Mouse (Mus musculus) retina, adult 2 months (tissue): ENCODE results near the gene Sept12.

ENCODE experiments used
- DNase-seq: peaks from one replicate; pipeline ENCODE4 v3.0.0-alpha.2; 2012; ENCODE audit warnings: low read depth, low spot score

The Sept12 gene

DNA sequence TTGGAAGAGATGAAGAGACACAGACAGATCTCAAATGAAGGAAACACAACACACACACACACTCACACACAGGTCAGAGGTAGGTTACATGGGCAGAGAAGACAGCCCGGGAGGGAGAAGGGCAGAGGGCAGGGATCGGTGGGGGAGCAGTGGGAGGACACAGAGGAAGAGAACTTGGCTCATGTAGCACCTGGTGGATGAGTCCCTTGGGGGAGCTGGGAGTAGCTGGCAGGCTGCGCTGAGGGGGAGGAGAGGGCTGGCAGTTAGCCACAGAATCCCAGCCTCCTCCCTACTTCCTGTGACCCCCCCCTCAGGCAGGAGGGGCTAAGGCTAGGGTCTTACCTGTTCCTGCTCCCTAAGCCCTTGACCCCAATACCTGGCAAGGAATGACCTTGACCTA lies at the start of gene Sept12:
Gene Sept12, minus strand, starts transcription at position 300 of the 400 bp plus-strand sequence.
- DNase-seq: no peak

GRCm38 (mm10) chr16:5045322-5045721 lies 47.7 kb upstream of the Sept12 start:
- no peak for DNase-seq

- DNase-seq: no peak
Observed at GRCm38 (mm10) chr16:5036649-5037234, 39.1 kb upstream of the Sept12 start.

DNA sequence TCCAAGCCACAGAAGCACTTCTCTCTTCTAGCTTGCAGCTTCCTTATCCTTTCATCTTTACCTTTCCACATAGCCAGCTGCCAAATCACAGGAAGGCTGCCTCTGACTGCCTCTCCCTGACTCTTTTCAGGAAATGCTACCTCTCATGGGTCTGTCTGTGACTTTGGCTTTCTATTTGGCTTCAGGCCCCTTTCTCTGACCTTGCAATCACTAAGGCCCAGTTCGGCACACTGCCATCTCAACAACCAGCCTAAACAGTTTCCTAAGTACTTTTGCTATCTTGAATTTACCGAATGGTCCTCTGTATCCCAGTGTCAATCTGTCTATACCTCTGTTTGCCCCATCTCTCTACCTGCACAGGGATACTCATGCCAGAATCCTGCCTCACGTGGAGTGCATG lies 37.9 kb upstream of the Sept12 start:
- DNase-seq: no peak

- no peak for DNase-seq
Observed at GRCm38 (mm10) chr16:5029847-5030246, 32.2 kb upstream of the Sept12 start.

DNA sequence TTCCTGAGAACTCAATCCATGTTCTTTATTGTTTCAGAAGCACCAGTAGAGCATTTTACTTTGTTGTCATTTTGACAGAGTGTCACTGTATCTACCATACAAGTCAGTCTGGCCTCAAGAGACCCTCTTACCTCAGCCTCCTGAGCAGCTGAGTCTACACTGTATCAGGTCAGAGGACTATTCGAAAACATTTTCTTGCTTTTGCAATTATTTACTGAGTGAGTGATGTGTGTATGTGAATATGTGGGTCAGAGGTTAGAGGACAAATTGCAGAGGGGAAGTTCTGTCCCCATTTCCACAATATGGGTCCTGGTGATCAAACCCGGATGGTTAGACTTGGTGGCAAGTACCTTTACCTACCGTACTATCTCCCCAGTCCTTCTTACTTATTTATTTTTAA lies 26.4 kb upstream of the Sept12 start:
- no peak for DNase-seq

GRCm38 (mm10) chr16:5014578-5014977 lies 16.9 kb upstream of the Sept12 start:
- DNase-seq: no peak

GRCm38 (mm10) chr16:5013054-5013838 lies 15.6 kb upstream of the Sept12 start, which contains the start of gene Rogdi:
Gene Rogdi, minus strand, starts transcription at chr16:5013553.
- DNase-seq: peak; percentile 99

DNA sequence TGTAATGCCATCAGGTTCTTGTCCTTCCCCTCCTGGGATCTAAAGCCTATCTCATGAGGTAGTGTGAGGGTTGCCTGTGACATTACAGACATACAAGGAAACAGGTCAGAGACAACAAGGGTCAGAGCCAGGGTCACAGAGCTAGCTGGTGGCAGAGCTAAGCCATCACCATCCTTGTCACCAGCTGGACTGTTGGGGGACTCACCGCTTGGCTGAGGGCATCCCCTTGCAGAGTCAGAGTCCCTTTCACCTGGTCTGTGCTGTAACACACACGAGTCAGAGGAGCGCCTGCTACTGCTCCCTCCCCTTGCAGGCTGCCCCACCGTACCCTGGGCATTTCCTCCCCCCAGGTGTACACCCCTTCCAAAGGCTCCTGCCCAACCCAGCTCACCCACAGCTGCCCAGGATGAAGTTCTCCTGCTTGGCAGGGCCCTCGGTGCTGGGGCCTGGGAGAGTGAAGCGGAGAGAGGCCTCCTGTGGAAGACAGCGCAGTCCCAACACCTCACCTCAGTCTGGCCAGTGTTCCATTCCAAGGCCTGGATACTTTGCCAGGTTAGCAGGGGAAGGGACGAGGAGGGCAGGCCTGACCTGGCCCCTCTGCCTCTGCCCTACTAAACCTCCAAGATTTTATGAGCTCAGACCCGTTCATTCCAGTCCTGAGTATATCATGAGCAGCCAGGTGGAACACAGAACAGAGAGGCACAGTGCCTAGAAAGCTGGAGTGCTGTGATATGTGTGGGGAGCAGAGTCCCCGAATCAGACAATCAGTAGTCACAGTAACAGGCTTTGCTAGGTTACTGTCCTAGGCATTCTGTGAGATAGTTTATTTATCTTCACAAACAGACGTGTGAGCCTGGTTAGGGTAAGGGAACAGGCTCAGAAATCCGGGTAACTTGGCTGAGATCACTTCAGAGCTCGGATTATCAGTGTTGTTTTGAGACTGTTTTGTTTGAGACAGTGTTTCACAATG lies 14.7 kb upstream of the Sept12 start:
- no peak for DNase-seq

DNA sequence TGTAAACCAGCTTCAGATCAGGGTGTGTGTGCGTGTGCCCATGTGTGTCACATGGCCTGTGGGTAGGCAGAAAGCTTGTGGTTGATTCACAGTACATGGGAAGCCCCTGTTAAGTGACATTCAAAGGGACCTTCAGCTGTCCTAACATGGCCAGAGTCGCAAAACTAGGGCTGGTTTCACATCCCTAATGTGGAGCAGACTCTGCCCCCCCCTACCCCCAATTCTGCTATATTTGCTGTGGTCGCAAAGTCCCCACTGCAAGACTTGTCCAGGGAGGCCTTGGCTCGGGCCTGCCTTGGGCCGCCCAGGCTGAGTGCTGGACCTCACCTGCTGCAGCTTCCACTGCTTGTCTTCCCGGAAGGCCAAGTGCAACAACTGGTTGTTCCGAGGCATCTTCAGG lies 13.6 kb upstream of the Sept12 start:
- DNase-seq: no peak

DNA sequence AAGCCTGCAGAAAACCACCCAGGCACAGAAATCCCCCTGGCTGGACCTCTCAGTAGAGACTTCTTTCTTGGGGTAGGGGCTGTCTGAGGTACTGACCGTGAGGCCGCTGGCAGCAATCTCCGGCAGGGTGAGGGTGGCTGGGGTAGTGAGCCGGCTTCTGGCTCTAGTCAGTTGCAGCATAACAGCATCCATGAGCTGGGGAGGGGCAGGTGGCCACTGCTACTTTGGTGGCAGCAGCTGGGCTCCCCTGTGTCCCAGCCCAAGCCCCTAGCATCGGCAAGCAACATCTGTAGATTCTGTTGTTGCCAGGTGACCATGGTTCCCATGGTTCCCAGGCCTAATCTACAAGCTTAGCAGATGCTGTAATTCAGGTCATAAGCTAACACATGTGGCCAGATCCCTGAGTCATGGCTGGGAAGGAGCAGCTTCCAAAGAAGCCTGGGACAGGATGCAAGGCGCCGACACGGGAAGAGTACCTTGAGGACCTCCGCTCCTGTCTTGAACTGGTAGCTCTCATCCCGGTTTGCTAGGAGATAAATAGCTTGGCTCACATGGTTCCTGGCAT lies 12.8 kb upstream of the Sept12 start:
- peak; percentile 25 for DNase-seq

GRCm38 (mm10) chr16:5008076-5008475 lies 10.4 kb upstream of the Sept12 start:
- no peak for DNase-seq

- DNase-seq: no peak
Observed at GRCm38 (mm10) chr16:5007492-5007891, 9.8 kb upstream of the Sept12 start.

DNA sequence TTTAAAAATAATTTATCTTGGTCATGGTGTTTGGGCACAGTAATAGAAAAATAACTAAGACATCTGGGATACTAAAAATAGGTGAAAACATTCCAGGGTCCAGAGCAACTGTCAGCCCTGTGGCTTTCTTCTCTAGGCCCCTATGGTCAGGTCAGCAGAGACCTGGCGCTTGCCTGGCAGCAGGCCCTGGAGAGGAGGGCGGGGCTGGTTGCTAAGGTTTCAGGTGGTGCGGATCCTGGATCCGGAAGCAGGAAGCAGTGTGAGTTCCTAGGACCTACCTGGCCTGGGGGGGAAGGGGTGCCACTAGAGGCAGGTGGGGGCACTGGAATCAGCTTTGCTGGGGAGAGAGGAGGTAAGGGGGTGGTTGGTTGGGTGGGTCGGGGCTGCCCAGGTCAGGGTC lies 9.4 kb upstream of the Sept12 start, which contains the start of gene Smim22:
Gene Smim22, plus strand, starts transcription at position 222 of the 400 bp plus-strand sequence.
- DNase-seq: no peak

GRCm38 (mm10) chr16:5000611-5001010 lies 3.0 kb upstream of the Sept12 start:
- no peak for DNase-seq

GRCm38 (mm10) chr16:4998984-4999383 lies 1.3 kb upstream of the Sept12 start:
- no peak for DNase-seq

DNA sequence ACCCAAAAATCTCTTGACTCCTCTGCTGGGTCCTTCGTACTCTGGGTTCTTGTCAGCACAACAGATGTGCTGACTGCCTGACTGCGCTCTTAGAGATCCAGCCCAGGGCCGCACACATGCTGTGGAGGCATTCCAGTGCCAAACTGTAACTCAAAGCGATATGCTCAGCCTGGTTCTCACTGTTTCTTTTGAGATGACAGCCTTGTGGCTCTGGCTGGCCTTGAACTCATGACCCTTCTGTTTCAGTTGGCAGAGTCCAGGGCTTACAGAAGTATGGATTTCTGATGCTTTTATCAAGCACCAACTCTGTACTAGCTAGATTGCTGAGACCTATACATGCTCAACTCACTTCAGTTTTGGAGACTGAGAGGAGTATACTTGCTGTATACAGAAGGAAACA lies 4.4 kb downstream of the Sept12 start:
- no peak for DNase-seq

- no peak for DNase-seq
Observed at GRCm38 (mm10) chr16:4984717-4985116, 12.9 kb downstream of the Sept12 start.

DNA sequence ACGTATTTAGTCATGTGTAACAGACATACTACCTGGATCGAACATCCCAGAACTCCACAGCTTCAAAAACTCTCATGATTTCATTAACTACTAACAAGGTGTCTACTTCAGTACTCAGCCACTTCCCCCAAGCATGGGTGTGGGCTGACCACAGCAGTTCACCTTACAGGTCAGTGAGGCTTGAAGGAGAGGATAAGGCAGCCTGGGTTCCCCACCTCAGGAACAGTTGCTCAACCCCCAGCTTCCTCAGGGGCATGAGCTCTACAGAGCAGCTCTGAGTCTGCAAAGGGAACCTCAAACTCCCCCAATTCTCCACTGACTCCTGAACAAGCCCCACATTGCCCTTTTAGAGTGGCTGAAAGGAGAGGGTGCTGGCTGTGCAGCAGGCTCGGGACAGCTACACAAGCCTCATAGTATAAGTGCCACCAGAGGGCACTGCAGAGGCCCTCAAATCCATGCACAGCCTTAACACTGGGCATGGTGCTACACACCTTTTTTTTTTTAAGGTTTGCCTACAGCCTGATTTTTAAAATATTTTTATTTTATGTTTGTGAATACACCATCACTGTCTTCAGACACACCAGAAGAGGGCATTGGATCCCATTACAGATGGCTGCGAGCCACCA lies 17.8 kb downstream of the Sept12 start:
- DNase-seq: peak; percentile 18

DNA sequence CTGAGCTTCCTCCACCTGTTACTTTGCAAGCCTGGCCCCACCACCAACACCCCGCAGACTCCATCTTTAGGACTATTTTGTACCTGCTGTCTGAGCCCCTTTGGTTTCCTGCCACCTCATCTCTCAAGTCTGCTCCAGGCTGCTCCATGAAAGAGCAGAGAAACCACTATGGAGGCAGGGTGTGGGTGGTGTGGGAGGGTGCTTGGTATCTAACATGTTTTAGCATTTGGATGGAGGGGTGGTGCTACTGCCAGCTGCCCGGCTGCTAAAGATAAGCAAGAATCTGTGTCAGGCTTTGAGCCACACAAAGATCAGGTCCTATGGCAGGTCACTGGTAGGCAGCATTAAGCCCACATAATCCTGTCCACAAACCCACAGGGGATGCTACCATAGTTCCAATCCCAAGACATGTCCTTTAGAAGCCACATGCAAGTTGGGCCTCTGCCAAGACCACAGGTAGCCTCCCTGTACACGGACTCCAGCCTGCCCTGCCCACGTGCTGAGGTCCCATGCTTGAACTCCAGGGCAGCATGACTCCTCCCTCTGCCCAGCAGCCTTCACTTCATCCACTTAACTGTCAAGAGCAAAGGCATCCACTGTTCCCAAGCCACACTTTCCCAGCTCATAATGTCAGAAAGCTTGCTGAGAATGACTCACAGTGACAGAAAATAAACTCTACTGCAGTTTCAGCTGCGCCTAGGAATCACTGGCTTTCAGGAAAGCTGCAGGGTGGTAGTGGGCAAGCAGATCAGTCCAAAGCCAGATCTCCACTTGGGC lies 19.2 kb downstream of the Sept12 start:
- DNase-seq: no peak
